Mouse (Mus musculus) kidney, postnatal 0 days (tissue): ENCODE results near the gene Ankfn1. TPM values are rescaled to one million over a fixed set of nuclear protein-coding genes. Genes with fewer than 3 reads are reported as not detected.

Experiments used
- ATAC-seq: fragments of 200-750 bp; cut with Nextera tagmentation; replicated peaks from 2 replicates; pipeline ENCODE4 v1.8.0; 2017; ENCODE audit warnings: low read depth, moderate number of reproducible peaks, moderate TSS enrichment, moderate library complexity; ENCODE audit not compliant: low FRiP score
- DNase-seq: peaks from one replicate; pipeline ENCODE4 v3.0.0-alpha.2; 2016; ENCODE audit warnings: low spot score
- H3K27ac ChIP-seq: fragments of 300-500 bp; sonication (generic); 2 replicates; pipeline ENCODE4 v1.5.1; 2014; ENCODE audit warnings: mild to moderate bottlenecking
- H3K27me3 ChIP-seq: fragments of 300-500 bp; sonication (generic); 2 replicates; pipeline ENCODE4 v1.6.1; 2014; ENCODE audit warnings: low read length, mixed read lengths; ENCODE audit not compliant: insufficient read depth
- H3K36me3 ChIP-seq: fragments of 300-500 bp; sonication (generic); 2 replicates; pipeline ENCODE4 v1.6.1; 2014; ENCODE audit warnings: low read length, mixed read lengths; ENCODE audit not compliant: insufficient read depth
- H3K4me1 ChIP-seq: fragments of 300-500 bp; sonication (generic); replicated peaks from 2 replicates; pipeline ENCODE4 v1.6.1; 2014; ENCODE audit warnings: antibody characterized with exemption, low read length, mixed read lengths; ENCODE audit not compliant: insufficient read depth
- H3K4me2 ChIP-seq: fragments of 300-500 bp; sonication (generic); 2 replicates; pipeline ENCODE4 v1.6.1; 2014; ENCODE audit warnings: mild to moderate bottlenecking, low read length, moderate library complexity, mixed read lengths
- H3K4me3 ChIP-seq: fragments of 300-500 bp; sonication (generic); replicated peaks from 2 replicates; pipeline ENCODE4 v1.5.1; 2014; ENCODE audit warnings: low read depth, low read length
- H3K9ac ChIP-seq: fragments of 300-500 bp; sonication (generic); 2 replicates; pipeline ENCODE4 v1.6.1; 2014; ENCODE audit warnings: low read depth, low read length
- H3K9me3 ChIP-seq: fragments of 300-500 bp; sonication (generic); replicated peaks from 2 replicates; pipeline ENCODE4 v1.6.1; 2016; ENCODE audit warnings: low read length, inconsistent platforms, mixed read lengths
- CTCF ChIP-seq: IDR thresholded peaks from 2 replicates; pipeline ENCODE4 v1.5.1; 2016; ENCODE audit warnings: antibody characterized with exemption, low read depth, mild to moderate bottlenecking, moderate library complexity
- WGBS: fragments of 180-500 bp; shearing (Covaris S2); extraction: QIAGEN DNeasy Blood & Tissue Kit; methylation state at CpG from one replicate; pipeline ENCODE4 v1.1.7; 2014; 5-methylcytosine and 5-hydroxymethylcytosine counted together
- polyA plus RNA-seq: library from polyadenylated mRNA; unstranded; fragments of >200 nt; fragmentation: Nextera tagmentation; extraction: Ambion mirVana; gene quantifications from 2 replicates; pipeline ENCODE4 v1.2.1, GENCODE M21; 2015

Gene Ankfn1
- polyA plus RNA-seq, 1 experiment from 2014 or later: 0.25 TPM

DNA sequence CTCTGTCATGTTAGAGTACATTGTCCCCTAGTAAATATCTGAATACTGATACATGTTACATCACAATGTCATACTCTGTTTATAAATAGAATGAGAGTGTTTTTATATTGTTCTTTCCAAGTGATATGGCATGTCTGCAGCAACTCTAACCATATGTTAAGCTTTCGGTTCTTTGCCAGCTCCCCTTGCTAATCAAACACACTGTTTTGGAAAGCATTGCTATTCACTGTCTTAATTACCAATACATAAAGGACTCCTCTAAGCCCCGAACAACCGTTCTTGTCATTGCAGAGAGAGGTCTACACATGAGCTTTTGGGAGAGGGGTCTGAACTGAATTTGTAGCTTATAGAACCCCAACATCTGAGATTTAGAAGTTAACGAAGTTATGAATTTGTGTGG lies 327.0 kb downstream of the Ankfn1 start:
- H3K4me1 ChIP-seq: no peaks in the 10 kb centered on the region
- no peak overlapping the region for H3K4me3 ChIP-seq
- no peaks in the 10 kb centered on the region for H3K9me3 ChIP-seq
- H3K4me2 ChIP-seq: no peak overlapping the region
- no peak overlapping the region for H3K9ac ChIP-seq
- no peak for TF ChIP-seq CTCF
- WGBS: 82% methylated on average over 4 of the region's 4 CpGs
- no peaks in the 10 kb centered on the region for H3K27me3 ChIP-seq
- DNase-seq: no peak
- H3K36me3 ChIP-seq: no peaks in the 10 kb centered on the region
- no peak overlapping the region for H3K27ac ChIP-seq
- ATAC-seq: no peak

DNA sequence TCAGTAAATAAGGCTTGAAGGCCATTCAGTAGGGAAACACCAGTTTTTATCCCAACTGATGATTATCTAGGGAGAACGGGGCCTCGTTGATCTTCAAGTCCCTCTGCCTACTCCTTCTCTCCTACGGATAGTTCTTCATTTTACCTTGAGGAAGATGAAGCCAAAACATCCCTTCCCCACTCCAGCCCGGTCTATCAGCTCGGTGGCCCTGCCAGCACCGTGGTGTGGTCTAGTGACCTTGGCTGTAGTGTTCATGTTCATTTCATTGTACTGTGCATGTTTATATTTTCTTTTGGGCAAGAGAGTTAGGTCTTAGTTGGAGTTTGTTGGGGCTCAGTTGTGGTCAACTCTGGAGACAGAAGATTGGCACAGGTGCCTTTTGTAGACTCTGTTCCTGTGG lies 328.5 kb downstream of the Ankfn1 start:
- H3K9me3 ChIP-seq: no peaks in the 10 kb centered on the region
- H3K4me2 ChIP-seq: no peak overlapping the region
- no peaks in the 10 kb centered on the region for H3K4me1 ChIP-seq
- no peak overlapping the region for H3K27ac ChIP-seq
- H3K27me3 ChIP-seq: no peaks in the 10 kb centered on the region
- no peaks in the 10 kb centered on the region for H3K36me3 ChIP-seq
- ATAC-seq (no peak), DNase-seq (no peak)
- no peak for TF ChIP-seq CTCF
- H3K9ac ChIP-seq: no peak overlapping the region
- WGBS: 70% methylated on average over 6 of the region's 6 CpGs
- H3K4me3 ChIP-seq: no peak overlapping the region

DNA sequence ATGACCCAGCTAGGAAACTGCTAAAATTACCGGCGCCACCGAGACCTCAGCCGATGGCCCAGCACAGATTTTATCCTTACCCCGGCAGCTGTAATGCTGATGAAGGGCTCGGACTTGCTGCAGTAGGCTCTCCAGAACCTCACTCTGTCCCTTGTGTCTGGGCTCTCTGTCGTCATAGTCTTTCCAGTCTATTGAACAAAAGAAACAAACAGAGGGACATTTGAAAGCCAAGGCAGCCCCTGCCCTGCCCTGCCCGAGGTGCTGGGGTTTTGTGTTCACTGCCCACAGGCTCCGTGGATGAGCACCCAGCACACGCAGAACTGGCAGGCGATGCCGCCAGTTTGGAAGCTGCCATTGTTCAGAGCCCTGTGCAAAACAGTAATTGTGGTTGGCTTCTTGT lies 330.0 kb downstream of the Ankfn1 start:
- H3K4me1 ChIP-seq: no peaks in the 10 kb centered on the region
- H3K27me3 ChIP-seq: no peaks in the 10 kb centered on the region
- H3K4me3 ChIP-seq: no peak overlapping the region
- no peaks in the 10 kb centered on the region for H3K36me3 ChIP-seq
- 43% methylated on average over 12 of the region's 12 CpGs for WGBS
- DNase-seq (peak; percentile 24), ATAC-seq (no peak)
- no peaks in the 10 kb centered on the region for H3K9me3 ChIP-seq
- TF ChIP-seq CTCF: no peak
- H3K9ac ChIP-seq: no peak overlapping the region
- H3K4me2 ChIP-seq: no peak overlapping the region
- H3K27ac ChIP-seq: no peak overlapping the region

DNA sequence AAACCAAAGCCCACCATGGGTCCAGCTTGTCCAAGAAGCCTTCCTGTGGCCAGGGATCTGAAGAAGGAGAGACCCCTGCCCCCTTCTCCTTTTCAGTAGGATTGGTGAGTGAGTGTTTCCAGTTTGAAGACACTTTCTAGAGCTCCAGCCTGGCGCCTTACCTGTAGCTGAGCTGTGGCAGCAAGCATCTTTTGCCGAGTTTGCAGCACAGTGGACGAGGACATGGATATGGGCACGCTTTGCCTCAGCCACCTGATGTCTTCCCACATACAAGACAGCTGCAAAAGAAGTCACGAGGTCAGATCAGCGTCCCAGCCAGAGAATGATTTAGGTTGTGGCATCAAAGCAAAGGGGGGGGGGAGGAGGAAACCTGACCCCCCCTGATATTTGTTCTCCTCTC lies 336.9 kb downstream of the Ankfn1 start:
- Histone ChIP-seq H3K9me3 (no peaks in the 10 kb centered on the region), H3K27ac (no peak overlapping the region), H3K9ac (no peak overlapping the region), H3K4me3 (no peak overlapping the region), H3K27me3 (no peaks in the 10 kb centered on the region), H3K4me2 (no peak overlapping the region), H3K4me1 (no peaks in the 10 kb centered on the region), H3K36me3 (no peaks in the 10 kb centered on the region)
- no peak for TF ChIP-seq CTCF
- WGBS: 45% methylated on average over 6 of the region's 6 CpGs
- no peak for DNase-seq
- ATAC-seq: no peak

DNA sequence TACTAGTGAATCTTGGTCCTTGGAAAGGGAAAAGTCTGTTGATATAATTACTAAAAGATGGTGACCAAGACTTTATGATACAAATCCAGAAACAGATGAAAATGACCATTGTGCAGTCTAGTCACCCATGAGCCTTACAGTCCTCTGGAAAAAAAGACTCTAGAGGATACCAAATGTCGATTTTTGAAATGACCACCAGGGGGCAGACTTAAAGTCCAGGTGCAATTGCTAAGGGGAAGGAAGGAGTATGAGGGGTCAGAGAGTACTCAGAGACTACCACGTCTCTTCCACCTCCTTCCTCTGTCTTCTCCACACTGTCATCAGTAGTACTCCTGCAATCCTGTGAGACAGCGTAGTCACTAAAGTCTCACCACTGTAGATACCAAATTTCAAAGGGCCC lies 353.1 kb downstream of the Ankfn1 start:
- Histone ChIP-seq H3K4me3 (no peak overlapping the region), H3K4me1 (no peaks in the 10 kb centered on the region), H3K4me2 (no peak overlapping the region), H3K36me3 (no peaks in the 10 kb centered on the region), H3K27ac (no peak overlapping the region), H3K27me3 (no peaks in the 10 kb centered on the region), H3K9ac (no peak overlapping the region), H3K9me3 (no peaks in the 10 kb centered on the region)
- ATAC-seq: no peak
- TF ChIP-seq CTCF: peak; percentile 69
- DNase-seq: peak; percentile 42
- 49% methylated on average over 3 of the region's 3 CpGs for WGBS

DNA sequence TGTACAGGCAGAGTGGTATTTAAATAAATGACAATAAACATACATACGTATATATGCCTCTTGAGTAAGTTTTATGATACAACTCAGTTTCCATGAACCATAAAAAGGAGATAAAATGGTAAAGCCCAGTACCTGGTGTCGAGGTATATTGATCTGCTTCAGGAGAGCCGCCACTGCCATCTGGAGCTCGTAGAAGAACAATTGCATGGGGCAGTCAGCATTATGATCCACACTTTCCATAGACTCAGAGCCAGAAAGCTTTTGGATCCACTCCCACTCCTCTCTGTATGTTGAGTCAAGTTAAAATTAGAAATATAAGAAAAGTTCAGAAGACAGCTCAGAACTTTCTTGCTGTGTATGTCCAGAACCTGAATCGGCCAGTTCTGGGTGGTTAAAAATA lies 354.8 kb downstream of the Ankfn1 start:
- Histone ChIP-seq H3K9ac (no peak overlapping the region), H3K4me3 (no peak overlapping the region), H3K27me3 (no peaks in the 10 kb centered on the region), H3K9me3 (no peaks in the 10 kb centered on the region), H3K27ac (no peak overlapping the region), H3K36me3 (no peaks in the 10 kb centered on the region), H3K4me2 (no peak overlapping the region), H3K4me1 (no peaks in the 10 kb centered on the region)
- TF ChIP-seq CTCF: no peak
- no peak for ATAC-seq
- WGBS: 81% methylated on average over 5 of the region's 5 CpGs
- no peak for DNase-seq

DNA sequence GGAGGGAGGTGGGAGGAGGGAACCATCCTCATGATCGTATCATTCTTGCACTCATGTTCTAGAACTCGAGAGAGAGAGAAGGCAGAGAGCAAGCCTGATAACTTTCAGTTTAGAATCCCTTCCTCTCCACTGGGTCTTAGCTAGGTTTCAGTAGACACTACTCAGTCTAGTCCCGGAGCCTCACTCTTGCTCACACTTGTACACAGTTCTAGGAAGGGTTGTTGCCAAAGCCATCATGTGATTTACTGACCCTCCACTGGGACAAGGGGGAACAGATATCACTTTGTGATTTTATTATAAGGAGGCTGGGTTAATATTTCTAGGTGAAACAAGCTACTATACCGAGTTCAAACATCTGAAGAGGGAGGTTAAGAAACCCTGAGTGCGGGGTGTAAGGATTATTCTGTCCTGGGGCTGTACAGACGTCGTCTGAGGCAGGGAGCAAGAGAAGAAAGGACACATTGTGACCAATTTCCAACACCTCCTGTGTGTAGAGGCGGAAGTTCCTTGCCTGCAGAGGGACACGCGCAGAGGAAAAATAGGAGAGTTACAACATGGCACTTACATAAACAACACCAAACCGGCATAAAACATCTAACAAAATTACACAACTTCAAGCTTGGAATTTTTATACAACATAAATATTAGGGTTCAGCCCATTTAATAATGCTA lies 356.6 kb downstream of the Ankfn1 start:
- ATAC-seq (no peak), DNase-seq (no peak)
- Histone ChIP-seq H3K36me3 (no peaks in the 10 kb centered on the region), H3K4me2 (no peak overlapping the region), H3K4me1 (no peaks in the 10 kb centered on the region), H3K4me3 (no peak overlapping the region), H3K9ac (no peak overlapping the region), H3K27ac (no peak overlapping the region), H3K27me3 (no peaks in the 10 kb centered on the region), H3K9me3 (no peaks in the 10 kb centered on the region)
- no peak for TF ChIP-seq CTCF
- WGBS: 70% methylated on average over 11 of the region's 11 CpGs
